Mouse (Mus musculus) liver, embryonic 16.5 days (tissue): ENCODE results near the gene Nup210l. TPM values are rescaled to one million over a fixed set of nuclear protein-coding genes. Genes with fewer than 3 reads are reported as not detected.

Source experiments
- ATAC-seq: fragments of 200-750 bp; cut with Nextera tagmentation; 2 replicates; pipeline ENCODE4 v1.8.0; 2017; ENCODE audit warnings: low read depth, mild to moderate bottlenecking, moderate number of reproducible peaks, moderate library complexity
- H3K27ac ChIP-seq: fragments of 300-500 bp; sonication (generic); 2 replicates; pipeline ENCODE4 v1.5.1; 2014; ENCODE audit warnings: mild to moderate bottlenecking, low read length
- H3K27me3 ChIP-seq: fragments of 300-500 bp; sonication (generic); 2 replicates; pipeline ENCODE4 v1.6.1; 2014; ENCODE audit warnings: low read depth, low read length, mixed read lengths; ENCODE audit not compliant: control insufficient read depth, insufficient read depth
- H3K36me3 ChIP-seq: fragments of 300-500 bp; sonication (generic); 2 replicates; pipeline ENCODE4 v1.6.1; 2014; ENCODE audit warnings: mild to moderate bottlenecking; ENCODE audit not compliant: control insufficient read depth, insufficient read depth
- H3K4me1 ChIP-seq: fragments of 300-500 bp; sonication (generic); 2 replicates; pipeline ENCODE4 v1.6.1; 2014; ENCODE audit warnings: low read depth, low read length, mixed read lengths; ENCODE audit not compliant: control insufficient read depth
- H3K4me2 ChIP-seq: fragments of 300-500 bp; sonication (generic); 2 replicates; pipeline ENCODE4 v1.6.1; 2014; ENCODE audit warnings: low read depth, low read length, mixed read lengths
- H3K4me3 ChIP-seq: fragments of 300-500 bp; sonication (generic); 2 replicates; pipeline ENCODE4 v1.5.1; 2014; ENCODE audit warnings: low read depth, mild to moderate bottlenecking, low read length
- H3K9ac ChIP-seq: fragments of 300-500 bp; sonication (generic); 2 replicates; pipeline ENCODE4 v1.6.1; 2014; ENCODE audit warnings: low read depth, low read length
- H3K9me3 ChIP-seq: fragments of 300-500 bp; sonication (generic); replicated peaks from 2 replicates; pipeline ENCODE4 v1.6.1; 2016; ENCODE audit warnings: low read length; ENCODE audit not compliant: control insufficient read depth
- WGBS: fragments of 180-500 bp; shearing (Covaris S2); extraction: QIAGEN DNeasy Blood & Tissue Kit; methylation state at CpG from one replicate; pipeline ENCODE4 v1.1.7; 2014; ENCODE audit not compliant: insufficient replicate concordance; 5-methylcytosine and 5-hydroxymethylcytosine counted together
- polyA plus RNA-seq: library from polyadenylated mRNA; unstranded; fragments of >200 nt; fragmentation: Nextera tagmentation; extraction: Ambion mirVana; gene quantifications from 2 replicates; pipeline ENCODE4 v1.2.1, GENCODE M21; 2015

Nup210l gene
- polyA plus RNA-seq, 1 experiment from 2014 or later = 0.04 TPM

DNA sequence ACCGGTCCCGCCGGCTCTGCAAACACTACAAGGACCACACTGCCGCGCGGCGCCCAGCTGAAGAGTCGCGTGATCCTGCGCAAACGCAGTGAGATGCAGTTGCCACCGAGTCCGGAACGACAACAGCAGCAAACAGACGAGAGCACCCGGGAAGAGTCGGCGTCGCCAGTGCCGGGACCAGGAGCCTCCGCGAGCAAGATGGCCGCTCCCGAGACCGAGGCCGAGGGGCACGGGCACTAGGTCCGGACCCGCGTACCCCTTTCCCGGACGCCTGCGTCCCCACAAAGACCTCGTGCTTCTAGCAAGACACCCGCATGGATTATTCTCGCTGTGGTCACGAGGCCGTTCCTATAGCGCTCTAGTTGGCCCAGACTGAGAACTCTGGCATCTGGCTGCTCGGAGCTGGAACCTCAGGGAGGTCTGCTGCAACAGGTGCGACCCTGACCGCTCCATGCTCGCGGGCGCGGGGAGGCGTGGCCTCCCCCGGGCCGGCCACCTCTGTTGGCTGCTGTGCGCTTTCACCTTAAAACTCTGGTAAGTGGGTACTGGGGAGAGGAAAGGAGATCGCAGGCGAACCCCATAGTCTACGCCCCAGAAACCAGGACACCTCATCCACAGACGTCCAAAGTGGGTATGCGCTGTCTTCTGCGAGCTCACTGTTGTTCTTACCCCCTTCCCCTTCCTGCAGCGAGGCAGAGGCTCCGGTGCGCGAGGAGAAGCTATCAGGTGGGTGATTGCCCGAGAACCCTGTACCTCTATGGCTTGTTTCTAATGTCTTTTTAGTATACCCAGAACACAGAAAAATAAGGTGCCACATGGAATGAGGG is 127.8 kb downstream of the Nup210l start, which contains the start of gene Jtb:
Jtb (plus strand) TSS at position 91 of the 827 bp plus-strand sequence.
- Histone ChIP-seq H3K27me3 (no peaks in the 10 kb centered on the region), H3K9ac (peak within 1 kb of the TSS; percentile 80), H3K36me3 (peaks cover 6% of the 10 kb centered on the region), H3K9me3 (no peaks in the 10 kb centered on the region), H3K27ac (peak within 1 kb of the TSS; percentile 88), H3K4me1 (peaks cover 8% of the 10 kb centered on the region), H3K4me3 (peak within 1 kb of the TSS; percentile 86), H3K4me2 (peak within 1 kb of the TSS; percentile 87)
- WGBS = under 1% methylated on average over 61 of the region's 61 CpGs
- ATAC-seq = peak; percentile 95

DNA sequence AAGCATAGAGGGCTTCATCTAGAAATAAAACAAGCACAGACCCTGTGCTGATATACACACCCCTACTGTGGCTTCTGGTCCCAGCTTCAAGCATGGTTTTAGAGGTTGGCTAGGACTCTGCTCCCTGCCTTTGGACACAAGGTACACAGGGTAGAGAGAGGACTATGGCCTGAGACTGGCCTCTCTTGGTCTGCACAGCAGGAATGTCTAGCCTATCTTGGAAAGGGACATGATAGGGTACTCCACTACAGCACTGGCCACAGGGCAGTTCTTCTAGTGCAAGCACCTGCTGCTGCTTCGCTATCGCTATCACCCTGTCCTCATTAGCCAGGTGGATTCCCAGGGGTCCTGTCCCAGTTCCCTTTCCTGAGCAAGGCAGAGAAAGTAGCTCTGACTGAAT is 137.3 kb downstream of the Nup210l start:
- Histone ChIP-seq H3K4me2 (no peak overlapping the region), H3K4me1 (peaks cover 14% of the 10 kb centered on the region), H3K9ac (no peak overlapping the region), H3K27ac (no peak overlapping the region), H3K36me3 (no peaks in the 10 kb centered on the region; the same call in 1 of the 2 replicates), H3K27me3 (no peaks in the 10 kb centered on the region), H3K9me3 (no peaks in the 10 kb centered on the region), H3K4me3 (no peak overlapping the region)
- ATAC-seq = peak; percentile 75
- 77% methylated on average over 2 of the region's 2 CpGs for WGBS

DNA sequence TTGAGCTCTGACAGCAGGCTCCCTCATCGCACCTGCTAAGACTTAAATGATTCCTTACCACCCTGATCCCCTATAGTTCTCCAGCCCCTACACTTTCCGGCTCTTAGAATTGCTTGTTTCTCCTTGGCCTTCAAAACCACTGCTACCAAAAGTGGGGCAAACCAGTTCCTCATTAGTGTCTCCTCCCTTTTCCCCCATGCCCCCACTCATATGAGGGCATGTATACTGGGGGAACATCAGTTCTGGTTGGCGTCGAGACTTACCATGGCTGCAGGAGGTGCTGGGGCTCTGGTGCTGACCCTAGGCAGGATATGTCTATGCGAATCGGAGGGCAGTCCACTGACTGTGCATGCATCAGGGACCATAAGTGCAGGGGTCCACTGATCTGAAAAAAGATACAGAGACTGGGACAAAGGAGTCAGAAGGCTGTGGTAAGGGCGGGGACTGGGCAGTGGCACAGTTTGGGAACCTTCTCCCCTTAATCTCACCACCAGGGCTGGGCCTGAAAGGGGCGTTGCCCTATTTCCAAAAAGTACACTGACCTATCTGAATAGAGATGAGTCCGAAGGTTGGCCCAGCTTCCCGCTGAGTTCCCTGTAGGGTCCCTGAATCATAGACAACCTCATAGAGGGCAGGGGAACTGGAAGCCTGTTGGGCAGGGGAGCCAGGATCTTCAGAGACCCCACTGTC is 137.9 kb downstream of the Nup210l start:
- WGBS = 57% methylated on average over 10 of the region's 10 CpGs
- H3K9me3 ChIP-seq = no peaks in the 10 kb centered on the region
- no peak overlapping the region for H3K4me2 ChIP-seq
- ATAC-seq = peak; percentile 19
- H3K36me3 ChIP-seq = no peaks in the 10 kb centered on the region
- H3K27me3 ChIP-seq = no peaks in the 10 kb centered on the region
- no peak overlapping the region for H3K9ac ChIP-seq
- no peak overlapping the region for H3K4me3 ChIP-seq
- H3K4me1 ChIP-seq = peaks cover 14% of the 10 kb centered on the region
- H3K27ac ChIP-seq = no peak overlapping the region

DNA sequence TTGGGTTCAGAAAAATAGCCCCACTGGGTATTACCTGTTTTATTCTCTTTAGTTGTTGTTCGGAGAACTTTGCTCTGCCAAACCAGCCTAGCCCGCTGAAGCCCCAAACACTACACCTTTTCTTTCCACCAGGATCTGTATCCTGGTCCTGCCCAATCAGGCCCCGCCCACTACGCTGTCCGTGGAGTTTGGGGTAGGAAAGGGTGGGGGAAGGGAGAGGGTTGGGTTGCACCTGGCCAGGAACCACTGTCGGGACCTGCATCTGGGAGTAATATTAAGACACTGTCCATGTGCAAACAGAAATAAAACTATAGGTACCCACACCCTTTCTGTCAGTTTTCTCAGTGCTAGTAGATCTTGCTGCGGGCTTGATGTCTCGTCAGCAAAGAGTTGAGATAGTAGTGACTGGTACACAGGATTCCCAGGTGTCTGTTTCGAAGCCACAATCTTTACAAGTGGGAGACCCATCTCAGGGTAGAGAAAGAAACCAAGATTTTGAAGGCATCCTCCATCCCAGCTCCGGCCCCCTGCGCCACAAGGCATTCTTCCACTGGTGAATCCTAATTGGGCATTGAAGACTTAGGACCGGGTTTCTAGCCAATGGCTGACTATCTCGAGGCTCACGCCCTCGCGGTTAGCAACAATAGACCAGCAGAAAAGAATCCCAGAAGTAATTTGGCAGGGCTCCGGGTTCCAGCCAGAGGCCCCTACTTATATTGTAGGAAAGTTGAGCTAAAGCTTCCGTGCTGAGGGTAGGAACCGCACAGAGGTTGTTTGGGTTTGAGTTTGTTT is 139.2 kb downstream of the Nup210l start, which contains the start of gene Creb3l4:
Creb3l4 (minus strand) TSS at position 529 of the 792 bp plus-strand sequence.
- no peak for ATAC-seq

DNA sequence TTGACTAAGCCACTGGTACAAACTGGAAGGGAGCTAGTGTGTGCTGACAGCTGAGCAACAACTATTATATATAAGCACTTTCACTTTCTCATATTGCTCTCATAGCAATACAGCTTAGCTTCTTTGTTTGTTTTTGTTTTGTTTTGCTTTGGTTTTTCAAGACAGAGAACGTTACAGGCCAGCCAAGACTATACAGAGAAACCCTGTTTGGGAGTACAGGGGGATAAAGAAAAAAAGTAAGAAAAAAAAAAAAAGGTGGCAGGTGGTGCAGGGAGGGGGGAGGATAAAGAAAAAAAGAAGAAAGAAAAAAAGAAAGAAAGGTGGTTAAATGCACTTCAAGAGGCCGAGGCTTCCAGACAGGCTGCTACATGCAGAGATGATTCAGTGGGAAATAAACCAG is 141.5 kb downstream of the Nup210l start:
- Histone ChIP-seq H3K4me2 (no peak overlapping the region), H3K27ac (no peak overlapping the region), H3K9me3 (no peaks in the 10 kb centered on the region), H3K9ac (no peak overlapping the region), H3K4me1 (peaks cover 30% of the 10 kb centered on the region), H3K4me3 (no peak overlapping the region), H3K27me3 (no peaks in the 10 kb centered on the region), H3K36me3 (no peaks in the 10 kb centered on the region; the same call in 1 of the 2 replicates)
- ATAC-seq = no peak
- WGBS = 64% methylated on average over 2 of the region's 2 CpGs

More for the DNA sequence above, 139.2 kb downstream of the Nup210l start, which contains the start of gene Creb3l4:
- Histone ChIP-seq H3K4me2 (peak within 1 kb of the TSS; percentile 22), H3K4me1 (peaks cover 19% of the 10 kb centered on the region), H3K9ac (no peak within 1 kb of the TSS), H3K27me3 (no peaks in the 10 kb centered on the region), H3K27ac (no peak within 1 kb of the TSS), H3K36me3 (no peaks in the 10 kb centered on the region), H3K9me3 (no peaks in the 10 kb centered on the region), H3K4me3 (peak within 1 kb of the TSS; percentile 16)
- WGBS = 26% methylated on average over 19 of the region's 19 CpGs

DNA sequence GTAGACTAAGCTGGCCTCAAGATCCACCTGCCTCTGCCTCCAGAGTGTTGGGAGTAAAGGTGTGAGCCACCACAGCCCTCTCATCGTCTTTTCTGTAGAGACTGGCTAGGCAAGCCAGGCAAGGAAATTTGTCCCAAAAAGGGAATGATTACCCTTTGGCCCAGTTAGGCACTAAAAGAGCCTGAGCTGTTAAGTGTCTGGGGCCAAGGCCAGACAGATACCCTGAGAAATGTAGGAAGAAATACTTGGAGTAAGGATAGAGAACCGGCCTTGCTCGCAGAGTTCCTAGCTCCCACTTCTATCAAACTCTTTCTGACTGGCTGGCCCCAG is 143.7 kb downstream of the Nup210l start:
- ATAC-seq = no peak; the same call in 1 of the 2 replicates
- WGBS = 6% methylated on average over 3 of the region's 3 CpGs
- peak overlapping the region; percentile 76 for H3K9ac ChIP-seq

DNA sequence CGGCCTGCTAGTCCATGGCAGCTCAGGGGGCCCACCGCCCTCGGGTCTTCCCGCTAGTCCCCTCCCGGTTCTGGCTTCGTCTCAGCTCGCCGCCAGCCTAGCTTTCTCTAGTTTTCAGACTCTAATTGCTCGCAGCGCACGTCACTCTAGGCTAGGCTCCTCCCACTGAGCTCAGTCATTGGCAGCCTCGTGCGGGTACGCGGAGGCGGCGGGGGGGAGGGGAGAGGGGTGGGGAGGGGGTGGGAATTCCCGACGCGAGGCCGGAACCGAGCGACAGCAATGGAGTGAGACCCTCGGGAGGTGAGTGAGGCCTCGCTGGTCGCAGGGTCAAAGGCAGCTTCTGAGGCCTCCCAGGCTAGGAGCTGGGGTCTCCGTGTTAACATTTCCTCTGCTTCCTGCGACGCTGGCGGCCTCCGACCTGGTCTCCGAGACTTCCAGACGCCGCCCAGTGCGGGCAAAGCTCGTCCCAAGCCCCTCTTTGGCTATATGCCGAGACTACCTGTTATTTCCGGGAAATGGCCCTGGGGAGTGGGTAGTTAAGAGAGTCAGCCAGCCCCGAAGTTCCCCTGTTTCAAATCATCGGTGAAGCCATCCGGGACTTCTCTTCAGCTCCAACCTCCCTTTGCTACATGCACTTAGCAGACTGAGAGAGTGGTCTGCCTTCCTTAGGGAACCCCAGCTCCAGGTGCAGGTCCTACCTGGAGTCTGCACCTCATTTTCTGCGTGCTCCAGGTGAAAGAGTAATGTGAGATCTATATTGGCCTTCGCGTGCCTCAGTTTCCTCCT is 144.2 kb downstream of the Nup210l start, which contains the start of gene Slc39a1:
Slc39a1 (plus strand) TSS at position 213 of the 786 bp plus-strand sequence.
- Histone ChIP-seq H3K4me1 (peaks cover 20% of the 10 kb centered on the region), H3K27ac (peak within 1 kb of the TSS; percentile 75), H3K36me3 (no peaks in the 10 kb centered on the region; the same call in 1 of the 2 replicates), H3K27me3 (no peaks in the 10 kb centered on the region), H3K9me3 (no peaks in the 10 kb centered on the region), H3K9ac (peak within 1 kb of the TSS; percentile 76), H3K4me2 (peak within 1 kb of the TSS; percentile 85), H3K4me3 (peak within 1 kb of the TSS; percentile 75)
- ATAC-seq = peak; percentile 95
- WGBS = under 1% methylated on average over 42 of the region's 44 CpGs

More for the DNA sequence above, 143.7 kb downstream of the Nup210l start:
- Histone ChIP-seq H3K27ac (peak overlapping the region; percentile 58), H3K4me1 (peaks cover 23% of the 10 kb centered on the region), H3K9me3 (no peaks in the 10 kb centered on the region), H3K27me3 (no peaks in the 10 kb centered on the region), H3K4me3 (peak overlapping the region; percentile 75), H3K4me2 (peak overlapping the region; percentile 85), H3K36me3 (no peaks in the 10 kb centered on the region; the same call in 1 of the 2 replicates)

DNA sequence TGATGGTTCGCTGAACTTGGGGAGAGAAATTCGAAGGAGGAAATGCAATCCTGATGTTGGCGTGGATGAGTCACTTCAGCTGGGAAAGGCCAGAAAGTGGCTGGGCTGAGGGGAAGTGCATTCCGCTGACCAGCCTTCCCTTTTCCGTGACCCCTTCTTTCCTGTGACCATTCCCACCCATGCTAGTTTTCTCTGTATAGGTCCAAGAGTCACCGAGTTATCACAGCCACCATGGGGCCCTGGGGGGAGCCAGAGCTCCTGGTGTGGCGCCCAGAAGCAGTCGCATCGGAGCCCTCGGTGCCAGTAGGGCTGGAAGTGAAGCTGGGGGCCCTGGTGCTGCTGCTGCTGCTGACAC is 144.8 kb downstream of the Nup210l start:
- Histone ChIP-seq H3K27me3 (no peaks in the 10 kb centered on the region), H3K4me1 (peaks cover 16% of the 10 kb centered on the region), H3K4me2 (peak overlapping the region; percentile 85), H3K4me3 (peak overlapping the region; percentile 75), H3K36me3 (no peaks in the 10 kb centered on the region; the same call in 1 of the 2 replicates), H3K9ac (peak overlapping the region; percentile 76), H3K9me3 (no peaks in the 10 kb centered on the region), H3K27ac (peak overlapping the region; percentile 75)
- WGBS = 2% methylated on average over 10 of the region's 10 CpGs
- peak; percentile 25; the same call in 1 of the 2 replicates for ATAC-seq
